Mouse (Mus musculus) limb, embryonic 15.5 days (tissue): ENCODE measurements around the gene Asb9. TPM values are rescaled to one million over a fixed set of nuclear protein-coding genes. Genes with fewer than 3 reads are reported as not detected.

Source experiments
- ATAC-seq: fragments of 200-750 bp; cut with Nextera tagmentation; 2 replicates; pipeline ENCODE4 v1.8.0; 2017; ENCODE audit warnings: low read depth, moderate TSS enrichment; ENCODE audit not compliant: insufficient number of reproducible peaks, low FRiP score, low TSS enrichment
- H3K27ac ChIP-seq: fragments of 300-500 bp; sonication (generic); 2 replicates; pipeline ENCODE4 v1.5.1; 2015; ENCODE audit warnings: moderate library complexity, mild to moderate bottlenecking, inconsistent platforms
- H3K27me3 ChIP-seq: fragments of 300-500 bp; sonication (generic); 2 replicates; pipeline ENCODE4 v1.6.1; 2015; ENCODE audit warnings: inconsistent platforms
- H3K36me3 ChIP-seq: fragments of 300-500 bp; sonication (generic); 2 replicates; pipeline ENCODE4 v1.6.1; 2015; ENCODE audit warnings: inconsistent platforms
- H3K4me1 ChIP-seq: fragments of 300-500 bp; sonication (generic); 2 replicates; pipeline ENCODE4 v1.6.1; 2015; ENCODE audit warnings: inconsistent platforms
- H3K4me2 ChIP-seq: fragments of 300-500 bp; sonication (generic); 2 replicates; pipeline ENCODE4 v1.6.1; 2015; ENCODE audit warnings: mild to moderate bottlenecking, inconsistent platforms
- H3K4me3 ChIP-seq: fragments of 300-500 bp; sonication (generic); 2 replicates; pipeline ENCODE4 v1.5.1; 2015; ENCODE audit warnings: mild to moderate bottlenecking, inconsistent platforms
- H3K9ac ChIP-seq: fragments of 300-500 bp; sonication (generic); 2 replicates; pipeline ENCODE4 v1.6.1; 2015; ENCODE audit warnings: inconsistent platforms
- H3K9me3 ChIP-seq: fragments of 300-500 bp; sonication (generic); 2 replicates; pipeline ENCODE4 v1.6.1; 2016; ENCODE audit warnings: inconsistent platforms
- WGBS: fragments of 180-500 bp; shearing (Covaris S2); methylation state at CpG from one replicate; pipeline ENCODE4 v1.1.7; 2015; 5-methylcytosine and 5-hydroxymethylcytosine counted together
- polyA plus RNA-seq: library from polyadenylated mRNA; unstranded; fragments of >200 nt; fragmentation: Nextera tagmentation; extraction: Ambion mirVana; gene quantifications from 2 replicates; pipeline ENCODE4 v1.2.1, GENCODE M21; 2015

Gene Asb9
- polyA plus RNA-seq, result 0.35 and 0.61 TPM in 2 replicates

DNA sequence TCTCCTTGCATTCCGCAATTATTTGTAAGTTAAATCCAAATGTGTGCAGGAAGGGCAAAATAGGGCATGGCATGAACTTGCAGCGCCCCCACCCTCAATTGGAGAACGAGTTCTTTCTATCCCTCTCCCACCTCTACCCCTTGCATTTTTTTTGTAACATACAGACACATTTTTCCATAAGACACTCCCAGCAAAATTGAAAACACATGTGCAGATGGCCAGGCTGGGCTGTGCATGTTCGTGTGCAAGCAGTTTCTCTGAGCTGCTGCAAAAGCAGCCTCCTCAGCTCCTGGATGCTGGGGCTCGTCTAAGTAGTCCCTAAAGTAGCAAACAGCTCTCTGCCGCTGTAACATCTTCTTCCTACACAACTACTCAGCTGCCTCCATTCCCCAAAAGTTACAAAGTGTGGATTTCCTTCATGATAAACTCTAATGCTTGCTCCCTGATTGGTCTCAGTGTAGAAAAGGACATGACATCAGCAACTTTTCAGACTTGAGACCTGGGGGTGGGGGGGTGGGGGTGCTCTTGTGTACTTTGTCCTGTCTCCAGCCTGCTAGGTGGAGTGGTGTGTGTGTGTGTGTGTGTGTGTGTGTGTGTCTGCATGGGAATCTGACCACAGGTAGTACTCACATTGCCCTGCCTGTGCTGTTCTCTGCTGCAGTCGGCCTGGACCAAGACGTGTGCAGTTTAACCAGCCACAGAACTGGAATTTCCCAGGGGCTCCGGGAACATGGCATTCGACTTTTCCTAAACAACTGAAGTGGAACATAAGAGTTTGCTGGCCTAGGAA, at the start of gene Asb9:
Gene Asb9 (plus strand): TSS at position 619 of the 790 bp plus-strand sequence.
- H3K36me3 ChIP-seq, result no peaks in the 10 kb centered on the region
- no peak within 1 kb of the TSS for H3K27ac ChIP-seq
- H3K9me3 ChIP-seq, result no peaks in the 10 kb centered on the region
- ATAC-seq, result no peak
- no peak within 1 kb of the TSS for H3K9ac ChIP-seq
- 39% methylated on average over 10 of the region's 10 CpGs for WGBS
- H3K4me3 ChIP-seq, result no peak within 1 kb of the TSS
- no peak within 1 kb of the TSS for H3K4me2 ChIP-seq
- no peaks in the 10 kb centered on the region; the same call in 1 of the 2 replicates for H3K27me3 ChIP-seq
- peaks cover 2% of the 10 kb centered on the region; the same call in 1 of the 2 replicates for H3K4me1 ChIP-seq

DNA sequence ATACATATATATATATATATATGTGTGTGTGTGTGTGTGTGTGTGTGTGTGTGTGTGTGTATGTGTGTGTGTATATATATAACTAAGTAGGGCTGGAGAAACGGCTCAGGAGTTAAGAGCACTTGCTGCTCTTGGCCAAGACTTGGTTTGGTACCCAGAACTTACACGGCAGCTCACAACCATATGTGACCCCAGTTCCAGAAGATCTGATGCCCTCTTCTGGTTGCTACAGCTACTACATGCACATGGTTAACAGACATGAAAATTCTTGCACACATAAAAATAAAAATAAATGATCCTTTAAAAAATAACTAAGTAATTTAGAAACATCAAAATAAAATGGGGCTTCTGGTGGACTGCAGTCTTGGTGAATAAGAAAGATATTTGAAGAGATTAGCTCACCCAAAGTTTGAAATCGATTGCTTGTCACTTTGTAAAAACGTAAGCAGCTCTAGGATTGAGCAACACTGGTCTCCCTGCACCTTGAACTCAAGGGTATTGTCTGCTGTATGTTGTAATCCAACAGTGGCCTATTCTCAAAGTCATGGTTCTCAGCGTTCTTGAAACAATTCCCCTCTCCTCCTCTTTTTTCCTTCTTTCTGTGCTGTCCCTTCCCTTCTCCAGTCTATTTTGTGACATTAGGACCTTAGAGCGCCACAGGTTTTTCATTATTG, 46.8 kb upstream of the Asb9 start:
- Histone ChIP-seq H3K4me2 (no peak overlapping the region), H3K9me3 (no peaks in the 10 kb centered on the region), H3K27me3 (peaks cover 3% of the 10 kb centered on the region; the same call in 1 of the 2 replicates), H3K36me3 (no peaks in the 10 kb centered on the region), H3K4me1 (no peaks in the 10 kb centered on the region), H3K4me3 (no peak overlapping the region), H3K9ac (no peak overlapping the region), H3K27ac (no peak overlapping the region)
- ATAC-seq, result no peak
- 73% methylated on average over 6 of the region's 6 CpGs for whole genome bisulfite sequencing

DNA sequence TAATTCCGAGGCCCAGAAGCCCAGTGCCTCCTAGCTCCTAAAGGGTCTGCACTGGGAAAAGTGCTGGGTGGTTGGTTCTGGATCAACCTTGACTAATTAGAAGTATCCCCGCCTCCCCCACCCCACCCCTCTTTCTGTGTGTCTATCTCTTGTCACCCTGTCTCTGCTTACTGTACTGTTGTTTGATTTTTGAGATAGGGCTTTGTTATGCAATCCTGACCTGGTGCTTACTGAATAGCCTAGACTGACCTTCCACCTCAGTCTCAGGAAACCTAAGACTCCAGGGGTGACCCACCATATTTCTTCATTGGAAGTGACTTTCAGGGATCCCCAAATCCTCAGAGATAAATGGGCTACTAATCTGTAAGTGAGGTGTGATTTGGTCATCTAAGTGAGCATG, 3.9 kb upstream of the Asb9 start:
- H3K36me3 ChIP-seq, result no peaks in the 10 kb centered on the region
- H3K4me2 ChIP-seq, result no peak overlapping the region
- no peaks in the 10 kb centered on the region; the same call in 1 of the 2 replicates for H3K27me3 ChIP-seq
- no peak overlapping the region for H3K4me3 ChIP-seq
- 65% methylated on average over 2 of the region's 2 CpGs for WGBS
- no peak overlapping the region for H3K27ac ChIP-seq
- no peak for ATAC-seq
- H3K4me1 ChIP-seq, result peaks cover 2% of the 10 kb centered on the region; the same call in 1 of the 2 replicates
- no peak overlapping the region for H3K9ac ChIP-seq
- H3K9me3 ChIP-seq, result no peaks in the 10 kb centered on the region

DNA sequence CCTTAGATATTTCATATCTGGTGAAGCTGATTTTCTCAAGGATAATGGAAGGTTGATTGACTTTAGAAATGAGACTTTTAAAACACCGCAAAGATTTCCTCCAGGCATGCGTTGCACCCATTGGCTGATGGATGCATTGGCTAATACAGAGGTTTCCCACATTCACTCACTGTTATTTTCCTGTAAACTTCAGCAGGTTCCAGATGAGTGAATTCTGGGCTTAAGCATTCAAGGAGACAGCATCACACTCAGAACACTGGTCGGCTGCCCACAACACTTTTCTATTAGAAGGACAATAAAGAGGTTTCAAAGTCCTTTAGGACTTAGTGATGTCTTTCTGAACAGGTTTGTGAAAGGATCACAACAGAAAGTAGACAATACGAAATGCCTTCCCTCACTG, 941 bp downstream of the Asb9 start:
- H3K27ac ChIP-seq, result no peak overlapping the region
- no peak overlapping the region for H3K4me2 ChIP-seq
- H3K27me3 ChIP-seq, result no peaks in the 10 kb centered on the region; the same call in 1 of the 2 replicates
- no peaks in the 10 kb centered on the region for H3K36me3 ChIP-seq
- H3K9ac ChIP-seq, result no peak overlapping the region
- no peak for ATAC-seq
- H3K9me3 ChIP-seq, result no peaks in the 10 kb centered on the region
- peaks cover 2% of the 10 kb centered on the region; the same call in 1 of the 2 replicates for H3K4me1 ChIP-seq
- 79% methylated on average over 4 of the region's 4 CpGs for WGBS
- no peak overlapping the region for H3K4me3 ChIP-seq

DNA sequence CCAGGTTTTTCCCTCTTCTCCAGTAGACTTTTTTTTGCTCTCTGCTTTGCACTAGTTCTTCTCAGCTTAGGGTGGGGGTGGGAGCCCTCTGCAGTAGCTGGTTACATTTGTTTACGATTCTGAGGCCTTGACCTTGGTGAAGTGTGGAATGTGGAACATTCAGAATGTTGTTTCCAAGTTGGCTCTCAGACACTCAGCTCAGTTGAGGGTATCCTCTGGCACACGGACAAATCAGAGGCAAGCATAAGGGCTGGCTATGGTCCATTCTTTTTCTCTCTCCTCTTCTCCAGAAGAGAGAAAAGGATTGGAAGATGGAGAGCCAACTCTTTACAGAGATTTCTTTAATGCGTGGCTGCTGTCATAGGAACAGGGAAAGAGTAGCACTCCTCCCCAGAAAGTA, 2.6 kb downstream of the Asb9 start:
- no peak overlapping the region for H3K27ac ChIP-seq
- H3K9me3 ChIP-seq, result no peaks in the 10 kb centered on the region
- H3K27me3 ChIP-seq, result no peaks in the 10 kb centered on the region; the same call in 1 of the 2 replicates
- ATAC-seq, result no peak
- peaks cover 2% of the 10 kb centered on the region; the same call in 1 of the 2 replicates for H3K4me1 ChIP-seq
- no peaks in the 10 kb centered on the region for H3K36me3 ChIP-seq
- WGBS, result 46% methylated on average over 3 of the region's 3 CpGs
- no peak overlapping the region for H3K9ac ChIP-seq
- no peak overlapping the region for H3K4me3 ChIP-seq
- no peak overlapping the region for H3K4me2 ChIP-seq

DNA sequence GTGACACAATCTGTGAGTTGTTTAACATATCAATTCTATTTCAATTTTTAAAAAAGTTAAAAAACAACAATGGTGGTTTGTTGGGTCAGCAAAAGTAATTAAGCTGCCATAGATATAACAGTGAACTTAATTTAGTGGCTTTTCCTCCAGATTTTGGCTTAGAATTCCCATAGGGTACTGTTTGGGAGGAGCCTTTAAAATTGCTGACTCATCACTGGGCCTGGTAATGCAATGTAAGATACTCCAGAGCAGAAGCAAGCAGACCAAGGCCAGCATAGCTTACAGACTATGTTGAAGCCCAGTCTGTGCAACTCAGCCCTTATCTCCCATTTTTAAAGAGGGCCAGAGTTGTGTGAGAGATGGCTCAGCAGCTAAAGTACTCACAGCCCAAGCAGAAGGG, 16.0 kb downstream of the Asb9 start:
- Histone ChIP-seq H3K4me1 (no peaks in the 10 kb centered on the region), H3K4me2 (no peak overlapping the region), H3K27ac (no peak overlapping the region), H3K27me3 (no peaks in the 10 kb centered on the region), H3K9ac (no peak overlapping the region), H3K4me3 (no peak overlapping the region), H3K9me3 (no peaks in the 10 kb centered on the region), H3K36me3 (no peaks in the 10 kb centered on the region)
- ATAC-seq, result no peak

DNA sequence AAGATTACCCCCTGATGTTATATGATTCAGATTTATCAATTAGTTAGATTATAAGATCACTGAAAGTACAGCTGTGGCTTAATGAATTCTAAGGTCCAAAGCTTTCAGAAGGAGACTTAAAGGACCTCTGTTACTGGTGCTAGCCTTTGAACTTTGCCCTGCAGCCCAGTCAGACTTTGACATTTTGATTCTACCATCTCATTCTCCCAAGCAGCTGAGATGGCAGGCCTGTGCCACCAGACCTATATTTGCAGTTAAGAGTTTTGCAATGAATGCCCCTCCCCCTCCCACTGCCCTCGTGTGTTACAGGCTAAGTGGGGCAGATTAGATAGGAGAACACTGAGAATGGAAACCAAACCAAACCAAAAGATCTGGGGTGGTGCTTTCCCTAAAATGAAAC, 20.4 kb downstream of the Asb9 start:
- Histone ChIP-seq H3K9ac (no peak overlapping the region), H3K36me3 (no peaks in the 10 kb centered on the region), H3K27ac (no peak overlapping the region), H3K27me3 (no peaks in the 10 kb centered on the region), H3K9me3 (no peaks in the 10 kb centered on the region), H3K4me1 (no peaks in the 10 kb centered on the region), H3K4me2 (no peak overlapping the region), H3K4me3 (no peak overlapping the region)
- no peak for ATAC-seq
- WGBS, result 42% methylated on average over 1 of the region's 1 CpGs

DNA sequence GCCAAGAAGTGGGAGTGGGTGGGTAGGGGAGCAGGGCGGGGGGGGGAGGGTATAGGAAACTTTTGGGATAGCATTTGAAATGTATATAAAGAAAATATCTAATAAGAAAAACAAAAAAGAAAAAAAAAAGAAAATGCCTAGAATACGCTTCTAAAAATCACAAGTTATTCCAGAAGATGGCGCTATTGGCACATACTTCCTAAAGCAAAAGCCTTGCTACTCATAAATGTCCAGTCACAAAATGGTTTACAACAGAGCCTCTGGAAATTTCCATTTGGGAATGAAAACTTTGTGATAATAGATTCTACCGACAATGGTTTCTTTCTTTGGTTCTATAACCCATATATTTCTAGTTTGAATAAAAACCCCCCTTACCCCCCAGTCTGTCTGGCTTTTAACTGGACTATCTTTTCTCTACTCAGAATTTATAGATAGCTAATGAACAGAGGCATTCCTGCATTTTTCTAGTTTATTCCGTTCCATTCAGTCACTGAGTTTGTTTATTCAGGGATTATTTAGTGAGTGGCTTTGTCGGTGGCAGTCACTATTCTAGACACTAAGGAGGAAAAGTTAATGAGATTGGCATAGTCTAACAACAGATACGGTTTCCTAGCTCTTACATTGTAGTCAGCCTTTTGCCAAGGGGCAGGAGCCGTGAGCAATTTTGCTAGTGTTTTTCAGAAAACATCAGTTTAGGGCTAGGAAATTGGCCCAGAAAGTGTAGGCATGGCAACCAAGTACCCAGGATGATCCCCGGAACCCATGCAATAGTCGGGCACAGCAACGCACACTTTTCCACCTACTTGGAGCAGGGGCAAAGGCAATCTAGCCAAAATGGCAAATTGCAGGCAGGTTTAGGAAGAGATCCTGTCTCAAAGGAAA, 35.5 kb downstream of the Asb9 start:
- no peak overlapping the region for H3K4me2 ChIP-seq
- 0 out of 2 replicates have a peak, but pooled peaks cover 10% of the 10 kb centered on the region for H3K27me3 ChIP-seq
- H3K9ac ChIP-seq, result no peak overlapping the region
- no peak overlapping the region for H3K27ac ChIP-seq
- no peaks in the 10 kb centered on the region for H3K4me1 ChIP-seq
- H3K4me3 ChIP-seq, result no peak overlapping the region
- no peaks in the 10 kb centered on the region for H3K36me3 ChIP-seq
- H3K9me3 ChIP-seq, result no peaks in the 10 kb centered on the region
- 52% methylated on average over 10 of the region's 11 CpGs for WGBS
- no peak for ATAC-seq

DNA sequence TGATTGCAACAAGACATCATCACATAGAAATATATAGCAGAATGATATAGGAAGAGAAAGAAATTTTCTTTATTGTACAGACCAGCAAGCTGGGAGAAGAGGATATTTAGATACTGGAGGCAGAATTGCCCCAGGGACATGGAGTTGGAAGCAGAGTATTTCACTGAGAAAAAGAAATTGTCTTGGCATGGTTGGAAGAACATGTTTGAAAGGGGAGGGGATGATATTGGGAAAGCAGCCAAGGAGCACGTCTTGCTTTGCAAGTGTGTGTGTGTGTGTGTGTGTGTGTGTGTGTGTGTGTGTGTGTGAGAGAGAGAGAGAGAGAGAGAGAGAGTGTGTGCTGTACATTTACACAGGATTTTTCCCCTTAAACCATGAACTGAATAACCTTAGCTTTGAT, 64.1 kb downstream of the Asb9 start:
- WGBS, result 50% methylated on average over 1 of the region's 1 CpGs
- no peak overlapping the region for H3K9ac ChIP-seq
- no peak overlapping the region for H3K4me2 ChIP-seq
- H3K9me3 ChIP-seq, result no peaks in the 10 kb centered on the region
- H3K27ac ChIP-seq, result no peak overlapping the region
- H3K4me1 ChIP-seq, result no peaks in the 10 kb centered on the region
- H3K36me3 ChIP-seq, result no peaks in the 10 kb centered on the region
- ATAC-seq, result no peak
- H3K4me3 ChIP-seq, result no peak overlapping the region
- no peaks in the 10 kb centered on the region for H3K27me3 ChIP-seq

DNA sequence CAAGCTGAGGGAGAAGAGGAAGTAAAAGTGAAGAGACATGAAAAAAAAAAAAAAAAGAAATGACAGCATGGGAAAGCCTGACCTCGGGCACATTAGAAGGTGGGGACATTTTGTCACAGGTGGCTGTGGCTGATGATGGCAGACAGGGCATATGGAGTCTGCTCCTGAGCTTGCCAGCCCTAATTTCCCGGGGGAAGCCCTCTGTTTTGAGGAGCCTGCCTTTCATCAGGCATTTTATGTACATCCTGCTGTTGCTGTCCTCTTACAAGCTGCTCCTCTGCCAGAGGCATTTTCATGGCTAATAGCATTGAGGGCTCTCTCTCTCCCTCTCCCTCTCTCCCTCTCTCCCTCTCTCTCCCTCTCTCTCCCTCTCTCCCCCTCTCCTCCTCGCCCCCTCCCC, 70.8 kb downstream of the Asb9 start:
- 41% methylated on average over 3 of the region's 3 CpGs for WGBS
- no peaks in the 10 kb centered on the region for H3K9me3 ChIP-seq
- no peak overlapping the region for H3K9ac ChIP-seq
- no peak overlapping the region for H3K4me3 ChIP-seq
- ATAC-seq, result no peak
- no peaks in the 10 kb centered on the region for H3K36me3 ChIP-seq
- no peak overlapping the region for H3K27ac ChIP-seq
- H3K4me1 ChIP-seq, result no peaks in the 10 kb centered on the region
- 0 out of 2 replicates have a peak, but pooled peaks cover 2% of the 10 kb centered on the region for H3K27me3 ChIP-seq
- H3K4me2 ChIP-seq, result no peak overlapping the region
